Mouse (Mus musculus) intestine, embryonic 16.5 days (tissue): ENCODE measurements around the gene Gpr83. TPM values are rescaled to one million over a fixed set of nuclear protein-coding genes. Genes with fewer than 3 reads are reported as not detected.

Source experiments
- ATAC-seq: fragments of 200-750 bp; cut with Nextera tagmentation; 2 replicates; pipeline ENCODE4 v1.8.0; 2017; ENCODE audit warnings: moderate TSS enrichment, moderate library complexity
- H3K27ac ChIP-seq: fragments of 300-500 bp; sonication (generic); 2 replicates; pipeline ENCODE4 v1.5.1; 2014; ENCODE audit warnings: mild to moderate bottlenecking, low read length
- H3K27me3 ChIP-seq: fragments of 300-500 bp; sonication (generic); replicated peaks from 2 replicates; pipeline ENCODE4 v1.6.1; 2014; ENCODE audit warnings: low read length, control low read depth, mixed read lengths; ENCODE audit not compliant: control insufficient read depth, insufficient read depth
- H3K36me3 ChIP-seq: fragments of 300-500 bp; sonication (generic); 2 replicates; pipeline ENCODE4 v1.6.1; 2014; ENCODE audit warnings: low read length, control low read depth; ENCODE audit not compliant: control insufficient read depth, insufficient read depth
- H3K4me1 ChIP-seq: fragments of 300-500 bp; sonication (generic); 2 replicates; pipeline ENCODE4 v1.6.1; 2014; ENCODE audit warnings: low read length, control low read depth, mixed read lengths; ENCODE audit not compliant: control insufficient read depth, insufficient read depth
- H3K4me2 ChIP-seq: fragments of 300-500 bp; sonication (generic); 2 replicates; pipeline ENCODE4 v1.6.1; 2014; ENCODE audit warnings: low read depth, low read length, control low read depth
- H3K4me3 ChIP-seq: fragments of 300-500 bp; sonication (generic); 2 replicates; pipeline ENCODE4 v1.5.1; 2014; ENCODE audit warnings: mild to moderate bottlenecking, low read length
- H3K9ac ChIP-seq: fragments of 300-500 bp; sonication (generic); 2 replicates; pipeline ENCODE4 v1.6.1; 2014; ENCODE audit warnings: low read depth, low read length
- H3K9me3 ChIP-seq: fragments of 300-500 bp; sonication (generic); 2 replicates; pipeline ENCODE4 v1.6.1; 2016; ENCODE audit warnings: low read length, control low read depth; ENCODE audit not compliant: control insufficient read depth
- WGBS: fragments of 180-500 bp; shearing (Covaris S2); extraction: QIAGEN DNeasy Blood & Tissue Kit; methylation state at CpG from one replicate; pipeline ENCODE4 v1.1.7; 2014; 5-methylcytosine and 5-hydroxymethylcytosine counted together
- polyA plus RNA-seq: library from polyadenylated mRNA; unstranded; fragments of >200 nt; fragmentation: Nextera tagmentation; extraction: Ambion mirVana; gene quantifications from 2 replicates; pipeline ENCODE4 v1.2.1, GENCODE M21; 2015

Gpr83 gene
- polyA plus RNA-seq, 1 experiment from 2014 or later, result 0.32 TPM

DNA sequence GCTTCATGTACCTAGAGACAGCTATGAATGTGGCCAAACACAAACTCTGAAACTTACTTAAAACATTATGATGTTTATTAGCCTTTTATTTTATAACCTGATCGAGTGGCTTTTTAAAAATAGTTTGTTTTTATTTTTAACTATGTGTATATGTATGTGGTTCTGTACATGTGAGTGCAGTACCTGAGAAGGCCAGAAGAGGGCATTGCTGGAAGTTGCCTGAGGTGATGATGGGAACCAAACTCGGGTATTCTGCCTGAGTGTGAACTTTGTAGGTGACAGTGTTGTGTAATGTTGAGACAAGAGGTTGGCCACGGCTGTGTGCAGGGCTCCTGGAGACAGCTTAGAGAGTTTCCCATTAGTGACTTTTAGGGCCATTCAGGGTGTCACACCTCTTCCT lies 34.6 kb downstream of the Gpr83 start:
- ATAC-seq, result no peak
- whole genome bisulfite sequencing, result 80% methylated on average over 3 of the region's 3 CpGs

DNA sequence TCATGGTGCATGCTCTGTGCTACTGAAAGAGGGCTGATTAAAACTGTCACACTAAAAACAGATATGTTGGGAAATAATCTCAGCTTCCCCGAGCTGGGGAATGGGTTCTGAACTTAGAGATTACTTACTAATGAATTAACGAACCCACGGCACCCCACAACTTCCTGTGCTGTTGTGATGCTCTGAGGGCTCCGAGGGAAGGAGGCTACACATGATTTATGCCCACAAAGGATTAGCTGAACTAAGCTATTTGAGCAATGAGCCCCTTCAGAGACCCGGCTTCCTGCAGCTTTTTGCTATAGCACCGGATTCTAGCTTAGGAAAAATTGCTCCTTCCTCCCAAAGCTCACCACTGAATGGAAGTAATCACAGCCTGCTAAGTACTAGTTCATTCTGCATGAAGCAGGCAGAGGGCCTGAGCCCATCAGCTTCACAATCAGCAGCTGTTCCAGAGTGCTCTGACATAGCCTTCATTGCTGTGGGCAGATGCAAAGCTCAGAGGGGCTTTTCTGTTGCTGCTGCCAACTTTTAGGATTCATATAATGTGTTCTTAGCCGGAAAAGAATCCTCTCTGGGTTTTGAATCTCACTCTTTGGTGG lies 35.3 kb downstream of the Gpr83 start:
- ATAC-seq, result no peak
- WGBS, result 62% methylated on average over 7 of the region's 7 CpGs
- H3K4me1 ChIP-seq, result no peaks in the 10 kb centered on the region
- H3K4me2 ChIP-seq, result no peak overlapping the region
- no peak overlapping the region for H3K9ac ChIP-seq
- H3K27ac ChIP-seq, result no peak overlapping the region
- H3K36me3 ChIP-seq, result no peaks in the 10 kb centered on the region
- H3K27me3 ChIP-seq, result no peaks in the 10 kb centered on the region
- H3K4me3 ChIP-seq, result no peak overlapping the region
- H3K9me3 ChIP-seq, result no peaks in the 10 kb centered on the region

More for the DNA sequence above, 34.6 kb downstream of the Gpr83 start:
- Histone ChIP-seq H3K4me1 (no peaks in the 10 kb centered on the region), H3K9ac (no peak overlapping the region), H3K36me3 (no peaks in the 10 kb centered on the region), H3K4me3 (no peak overlapping the region), H3K27me3 (no peaks in the 10 kb centered on the region), H3K4me2 (no peak overlapping the region), H3K9me3 (no peaks in the 10 kb centered on the region), H3K27ac (no peak overlapping the region)

DNA sequence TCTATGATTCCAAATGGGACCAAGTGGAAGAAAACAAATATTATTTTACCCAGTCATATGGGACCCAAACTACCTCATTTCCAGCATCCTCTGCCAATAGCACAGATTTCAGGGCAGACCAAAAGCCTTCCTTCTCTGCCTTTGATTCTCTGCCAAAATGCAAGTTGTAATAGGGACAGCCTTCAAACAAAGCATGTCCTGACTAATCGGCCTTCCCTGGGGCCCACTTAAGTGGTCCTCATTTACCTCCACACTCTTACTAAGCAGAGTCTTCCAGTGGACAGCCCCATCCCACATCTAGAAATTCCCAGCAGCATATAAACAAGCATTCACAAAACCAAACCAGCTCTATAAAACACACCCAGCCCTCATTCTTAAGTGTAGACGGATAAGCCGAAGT lies 37.1 kb downstream of the Gpr83 start:
- H3K4me3 ChIP-seq, result no peak overlapping the region
- no peak for ATAC-seq

DNA sequence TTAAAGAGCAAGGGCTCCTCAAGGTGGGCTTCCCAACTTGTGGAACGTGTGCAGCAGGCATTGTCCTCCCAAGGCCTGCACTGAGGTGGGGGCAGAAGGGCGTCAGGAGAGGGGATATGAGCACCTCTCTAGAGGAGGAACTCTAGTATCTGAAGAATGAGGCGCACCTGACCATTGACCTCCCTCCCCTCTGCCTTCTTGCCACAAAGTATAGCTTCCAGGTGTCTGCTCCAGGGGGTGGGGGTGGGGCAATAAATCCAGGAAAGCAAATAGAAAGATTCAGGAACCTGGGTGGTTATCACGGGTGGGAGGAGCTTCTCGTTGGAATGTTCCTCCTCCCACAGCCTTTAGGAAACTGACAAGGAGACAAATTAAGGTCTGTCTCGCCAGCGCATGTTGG lies 41.7 kb downstream of the Gpr83 start:
- WGBS, result 50% methylated on average over 7 of the region's 7 CpGs
- no peaks in the 10 kb centered on the region for H3K9me3 ChIP-seq
- no peak overlapping the region for H3K4me3 ChIP-seq
- H3K4me1 ChIP-seq, result no peaks in the 10 kb centered on the region
- no peak overlapping the region for H3K27ac ChIP-seq
- no peaks in the 10 kb centered on the region for H3K27me3 ChIP-seq
- peak; percentile 82 for ATAC-seq
- no peak overlapping the region for H3K9ac ChIP-seq
- H3K4me2 ChIP-seq, result no peak overlapping the region
- no peaks in the 10 kb centered on the region for H3K36me3 ChIP-seq

More for the DNA sequence above, 37.1 kb downstream of the Gpr83 start:
- Histone ChIP-seq H3K27ac (no peak overlapping the region), H3K4me2 (no peak overlapping the region), H3K4me1 (no peaks in the 10 kb centered on the region), H3K36me3 (no peaks in the 10 kb centered on the region), H3K9ac (no peak overlapping the region), H3K9me3 (no peaks in the 10 kb centered on the region), H3K27me3 (no peaks in the 10 kb centered on the region)
- WGBS, result 63% methylated on average over 3 of the region's 3 CpGs

DNA sequence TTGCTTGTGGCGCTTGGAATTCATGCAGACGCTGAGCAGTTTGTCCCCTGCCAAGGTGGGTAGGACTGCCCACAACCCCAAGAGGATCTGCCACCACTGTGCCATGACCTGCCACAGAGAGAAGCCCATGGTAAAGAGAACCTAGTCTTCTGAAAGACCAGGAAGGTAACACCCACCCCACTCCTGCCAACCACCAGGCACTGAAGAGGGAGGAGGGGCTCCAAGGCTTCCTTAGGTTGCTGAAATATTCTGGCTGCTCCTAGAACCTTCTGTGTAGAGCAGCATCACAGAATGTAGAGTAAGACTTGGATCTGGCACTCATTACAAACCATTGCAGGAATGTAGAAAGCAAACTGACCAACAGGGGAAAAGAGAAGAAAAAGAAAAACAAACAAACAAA lies 42.4 kb downstream of the Gpr83 start:
- Histone ChIP-seq H3K4me2 (no peak overlapping the region), H3K4me3 (no peak overlapping the region), H3K4me1 (no peaks in the 10 kb centered on the region), H3K9ac (no peak overlapping the region), H3K36me3 (no peaks in the 10 kb centered on the region), H3K9me3 (no peaks in the 10 kb centered on the region), H3K27me3 (no peaks in the 10 kb centered on the region), H3K27ac (no peak overlapping the region)
- 88% methylated on average over 2 of the region's 2 CpGs for WGBS
- ATAC-seq, result no peak

DNA sequence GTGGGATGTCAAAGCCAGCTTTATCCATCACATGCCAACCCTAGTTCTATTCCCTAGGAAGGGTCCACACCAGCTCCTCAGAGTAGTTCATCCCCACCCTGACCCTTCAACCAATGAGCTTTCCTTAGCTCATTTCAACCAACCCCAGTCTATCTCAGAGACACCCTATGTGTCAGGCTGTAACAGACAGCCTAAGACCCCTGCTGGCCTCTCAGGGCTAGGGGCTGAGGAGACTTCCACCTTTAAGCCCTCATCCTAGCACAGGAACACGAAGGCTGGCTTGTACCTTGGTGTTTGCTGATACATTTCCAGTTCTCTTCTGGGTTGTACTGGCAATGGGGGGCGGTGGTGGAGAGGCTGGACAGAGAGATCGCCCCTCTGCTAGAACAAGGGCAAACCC lies 43.0 kb downstream of the Gpr83 start:
- Histone ChIP-seq H3K4me1 (peaks cover 2% of the 10 kb centered on the region; the same call in 1 of the 2 replicates), H3K27ac (no peak overlapping the region), H3K36me3 (no peaks in the 10 kb centered on the region), H3K27me3 (no peaks in the 10 kb centered on the region), H3K4me2 (no peak overlapping the region), H3K9ac (no peak overlapping the region), H3K9me3 (no peaks in the 10 kb centered on the region), H3K4me3 (no peak overlapping the region)
- no peak for ATAC-seq
- WGBS, result 86% methylated on average over 3 of the region's 3 CpGs

DNA sequence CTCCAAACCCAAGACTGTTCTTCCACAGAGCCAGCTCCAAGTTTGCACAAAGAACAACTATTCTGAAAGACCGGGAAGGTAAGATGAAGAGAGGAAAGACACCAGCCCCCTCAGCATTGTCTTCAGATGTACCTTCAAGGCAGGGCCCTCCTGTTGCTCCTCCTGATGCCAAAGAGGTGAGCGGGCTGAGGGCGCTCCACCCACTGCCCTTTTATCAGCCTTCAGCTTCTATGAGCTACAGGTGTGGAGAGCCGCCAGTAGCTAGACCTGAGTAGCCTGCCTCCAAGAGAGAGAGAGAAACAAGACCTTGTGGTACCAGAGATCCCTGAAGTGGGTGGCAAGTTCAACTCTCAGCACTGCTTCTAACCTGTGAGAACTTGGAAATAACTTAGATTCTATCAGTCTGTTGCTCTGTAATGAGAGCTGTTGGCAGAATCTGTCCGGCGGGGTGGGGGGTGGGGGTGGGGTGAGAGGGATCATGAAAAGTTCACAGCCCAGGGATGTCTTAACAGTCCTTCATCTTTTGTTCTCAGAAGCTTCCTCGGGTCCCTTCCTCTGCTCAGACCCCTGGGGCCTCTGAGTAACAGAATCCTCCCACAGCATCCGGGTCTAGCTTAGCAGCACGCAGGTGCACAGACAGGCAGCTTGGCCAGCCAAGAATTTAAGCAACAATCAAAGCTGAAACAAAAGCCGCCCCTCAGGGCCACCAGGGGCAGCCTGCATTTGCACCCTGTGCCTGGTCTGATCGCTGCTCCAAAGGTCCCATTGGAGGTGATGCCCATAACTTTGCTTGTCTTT lies 43.8 kb downstream of the Gpr83 start, which contains the start of gene Izumo1r:
TSS of gene Izumo1r (minus strand) at position 369 of the 798 bp plus-strand sequence.
- Histone ChIP-seq H3K9me3 (no peaks in the 10 kb centered on the region), H3K27me3 (no peaks in the 10 kb centered on the region), H3K4me2 (no peak within 1 kb of the TSS), H3K27ac (no peak within 1 kb of the TSS), H3K4me3 (no peak within 1 kb of the TSS), H3K36me3 (no peaks in the 10 kb centered on the region), H3K9ac (no peak within 1 kb of the TSS), H3K4me1 (peaks cover 2% of the 10 kb centered on the region; the same call in 1 of the 2 replicates)
- ATAC-seq, result no peak
- 42% methylated on average over 11 of the region's 11 CpGs for WGBS

DNA sequence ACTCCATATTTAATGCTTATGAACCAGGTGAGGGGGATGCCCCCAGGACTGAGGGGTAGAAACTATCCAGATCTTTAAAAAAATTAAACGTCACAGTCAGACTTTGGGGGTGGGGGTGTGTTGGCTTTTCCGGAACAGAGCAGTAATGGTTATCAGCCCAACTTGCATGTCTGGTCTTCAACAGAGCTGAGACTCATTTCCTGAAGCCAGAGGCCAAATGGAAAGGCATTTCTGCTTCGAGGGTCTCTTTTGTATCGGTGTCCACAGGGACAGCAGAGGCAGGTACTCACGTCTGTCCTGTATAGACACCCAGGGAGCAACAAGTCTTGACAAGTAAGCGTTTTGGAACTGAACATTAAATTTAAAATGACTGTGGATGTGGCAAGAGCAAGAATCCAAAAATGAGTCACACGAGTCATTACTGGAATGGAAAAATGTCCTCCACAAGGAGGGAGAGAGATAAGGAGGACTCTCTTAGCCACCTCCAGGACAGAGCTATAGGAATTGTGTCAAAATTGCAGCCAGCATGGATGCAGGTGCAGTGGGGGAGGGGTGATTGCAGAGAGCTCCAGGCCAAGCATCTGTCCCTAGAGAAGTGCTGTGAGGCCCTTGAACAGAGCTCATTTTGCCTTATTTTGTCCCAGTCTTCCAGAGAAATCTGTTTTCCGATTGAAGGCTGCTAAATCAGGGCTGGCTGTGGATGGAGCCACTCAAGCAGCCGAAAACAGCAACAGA lies 44.9 kb downstream of the Gpr83 start:
- no peaks in the 10 kb centered on the region for H3K9me3 ChIP-seq
- H3K9ac ChIP-seq, result no peak overlapping the region
- H3K27me3 ChIP-seq, result no peaks in the 10 kb centered on the region
- no peaks in the 10 kb centered on the region for H3K36me3 ChIP-seq
- H3K4me1 ChIP-seq, result peaks cover 2% of the 10 kb centered on the region; the same call in 1 of the 2 replicates
- no peak overlapping the region for H3K27ac ChIP-seq
- 47% methylated on average over 9 of the region's 9 CpGs for WGBS
- H3K4me2 ChIP-seq, result no peak overlapping the region
- no peak overlapping the region for H3K4me3 ChIP-seq
- ATAC-seq, result no peak

DNA sequence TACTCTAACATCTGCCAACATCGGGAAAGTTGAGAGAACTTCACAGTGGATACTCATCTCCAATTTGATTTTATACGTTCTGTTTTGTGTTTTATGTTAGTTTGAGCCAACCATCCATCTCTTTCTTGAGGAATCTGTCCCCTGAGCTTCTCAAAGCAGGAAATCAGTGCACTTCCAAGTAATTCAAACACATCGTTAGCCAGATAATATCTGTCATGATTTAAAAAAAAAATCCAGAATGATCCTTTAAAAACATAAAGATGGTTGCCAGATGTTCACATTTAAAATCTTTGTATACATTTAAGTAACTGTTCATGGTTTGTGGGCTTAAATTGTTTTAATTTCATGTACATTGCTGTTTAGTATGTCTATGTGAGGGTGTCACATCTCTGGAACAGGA lies 45.9 kb downstream of the Gpr83 start:
- no peak for ATAC-seq
- Histone ChIP-seq H3K27ac (no peak overlapping the region), H3K27me3 (no peaks in the 10 kb centered on the region), H3K4me1 (peaks cover 2% of the 10 kb centered on the region; the same call in 1 of the 2 replicates), H3K4me3 (no peak overlapping the region), H3K9ac (no peak overlapping the region), H3K4me2 (no peak overlapping the region), H3K9me3 (no peaks in the 10 kb centered on the region), H3K36me3 (no peaks in the 10 kb centered on the region)
- WGBS, result 47% methylated on average over 3 of the region's 3 CpGs
